Mouse (Mus musculus) hindbrain, embryonic 16.5 days (tissue): ENCODE results near the gene Fbxl16. TPM values are rescaled to one million over a fixed set of nuclear protein-coding genes. Genes with fewer than 3 reads are reported as not detected.

Experiments
- ATAC-seq: fragments of 200-750 bp; cut with Nextera tagmentation; 2 replicates; pipeline ENCODE4 v1.8.0; 2017; ENCODE audit warnings: moderate TSS enrichment, moderate library complexity
- H3K27ac ChIP-seq: fragments of 300-500 bp; sonication (generic); 2 replicates; pipeline ENCODE4 v1.5.1; 2014; ENCODE audit warnings: low read depth, mild to moderate bottlenecking, control low read depth, low read length, moderate library complexity
- H3K27me3 ChIP-seq: fragments of 300-500 bp; sonication (generic); replicated peaks from 2 replicates; pipeline ENCODE4 v1.6.1; 2014; ENCODE audit warnings: low read length; ENCODE audit not compliant: control insufficient read depth, insufficient read depth
- H3K36me3 ChIP-seq: fragments of 300-500 bp; sonication (generic); 2 replicates; pipeline ENCODE4 v1.6.1; 2014; ENCODE audit warnings: mild to moderate bottlenecking, low read length, moderate library complexity, mixed read lengths; ENCODE audit not compliant: control insufficient read depth, insufficient read depth
- H3K4me1 ChIP-seq: fragments of 300-500 bp; sonication (generic); 2 replicates; pipeline ENCODE4 v1.6.1; 2014; ENCODE audit warnings: low read depth, low read length; ENCODE audit not compliant: control insufficient read depth, insufficient read depth
- H3K4me2 ChIP-seq: fragments of 300-500 bp; sonication (generic); 2 replicates; pipeline ENCODE4 v1.6.1; 2014; ENCODE audit warnings: mild to moderate bottlenecking, low read length, control low read depth, moderate library complexity
- H3K4me3 ChIP-seq: fragments of 300-500 bp; sonication (generic); 2 replicates; pipeline ENCODE4 v1.5.1; 2014; ENCODE audit warnings: mild to moderate bottlenecking, low read length, control low read depth, moderate library complexity
- H3K9ac ChIP-seq: fragments of 300-500 bp; sonication (generic); 2 replicates; pipeline ENCODE4 v1.6.1; 2014; ENCODE audit warnings: low read depth, mild to moderate bottlenecking, control low read depth, low read length, moderate library complexity
- H3K9me3 ChIP-seq: fragments of 300-500 bp; sonication (generic); 2 replicates; pipeline ENCODE4 v1.6.1; 2014; ENCODE audit warnings: mild to moderate bottlenecking, low read length, moderate library complexity; ENCODE audit not compliant: control insufficient read depth
- WGBS: fragments of 180-500 bp; shearing (Covaris S2); extraction: QIAGEN DNeasy Blood & Tissue Kit; methylation state at CpG from one replicate; pipeline ENCODE4 v1.1.7; 2014; 5-methylcytosine and 5-hydroxymethylcytosine counted together
- polyA plus RNA-seq: library from polyadenylated mRNA; unstranded; fragments of >200 nt; fragmentation: Nextera tagmentation; extraction: Ambion mirVana; gene quantifications from 2 replicates; pipeline ENCODE4 v1.2.1, GENCODE M21; 2015

The Fbxl16 gene
- polyA plus RNA-seq, 1 experiment from 2014 or later, result 38.1 TPM

DNA sequence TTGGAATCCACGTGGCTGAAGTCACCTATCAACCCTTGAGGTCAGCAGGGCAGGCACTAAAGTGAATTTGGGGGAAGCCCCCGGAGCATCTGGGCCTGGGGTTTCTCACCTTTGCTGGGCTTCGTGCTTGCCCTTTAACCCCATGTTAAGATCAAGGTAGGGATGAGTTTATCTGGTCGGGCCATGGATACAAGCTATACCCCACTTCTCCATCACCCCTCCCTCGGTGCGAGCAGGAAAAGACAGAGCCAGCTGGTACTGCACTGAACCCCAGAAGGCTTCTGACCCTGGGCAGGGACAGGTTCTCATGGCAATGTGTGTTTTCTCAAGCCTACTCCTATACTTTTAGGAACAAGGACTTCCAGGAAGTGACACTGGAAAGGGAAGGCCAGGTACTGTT, 27.5 kb upstream of the Fbxl16 start:
- no peak for ATAC-seq
- Histone ChIP-seq H3K4me1 (peaks cover 24% of the 10 kb centered on the region), H3K4me3 (no peak overlapping the region), H3K36me3 (peaks cover 22% of the 10 kb centered on the region), H3K4me2 (no peak overlapping the region), H3K27me3 (no peaks in the 10 kb centered on the region), H3K9me3 (no peaks in the 10 kb centered on the region), H3K9ac (no peak overlapping the region), H3K27ac (no peak overlapping the region)
- 85% methylated on average over 6 of the region's 6 CpGs for WGBS

DNA sequence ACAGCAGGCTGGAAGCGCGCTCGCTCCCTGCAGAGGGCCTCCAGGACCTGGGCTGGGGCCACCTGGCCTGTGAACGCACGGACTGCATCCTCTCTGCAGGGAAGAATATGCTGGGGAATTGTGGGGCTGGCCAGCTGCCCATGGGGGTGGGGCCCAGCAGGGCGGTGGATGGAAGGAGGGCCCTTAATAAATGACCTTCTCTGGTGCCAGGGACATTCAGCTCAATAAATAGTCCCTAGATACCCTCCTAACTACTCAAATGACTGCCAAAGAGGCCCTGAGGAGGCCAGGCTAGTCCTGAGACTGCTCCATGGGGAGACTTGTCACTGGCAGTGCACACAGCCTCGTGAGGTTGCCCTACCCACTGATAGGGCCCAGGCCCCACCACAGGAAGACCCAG, 25.8 kb upstream of the Fbxl16 start:
- WGBS, result 54% methylated on average over 7 of the region's 7 CpGs

DNA sequence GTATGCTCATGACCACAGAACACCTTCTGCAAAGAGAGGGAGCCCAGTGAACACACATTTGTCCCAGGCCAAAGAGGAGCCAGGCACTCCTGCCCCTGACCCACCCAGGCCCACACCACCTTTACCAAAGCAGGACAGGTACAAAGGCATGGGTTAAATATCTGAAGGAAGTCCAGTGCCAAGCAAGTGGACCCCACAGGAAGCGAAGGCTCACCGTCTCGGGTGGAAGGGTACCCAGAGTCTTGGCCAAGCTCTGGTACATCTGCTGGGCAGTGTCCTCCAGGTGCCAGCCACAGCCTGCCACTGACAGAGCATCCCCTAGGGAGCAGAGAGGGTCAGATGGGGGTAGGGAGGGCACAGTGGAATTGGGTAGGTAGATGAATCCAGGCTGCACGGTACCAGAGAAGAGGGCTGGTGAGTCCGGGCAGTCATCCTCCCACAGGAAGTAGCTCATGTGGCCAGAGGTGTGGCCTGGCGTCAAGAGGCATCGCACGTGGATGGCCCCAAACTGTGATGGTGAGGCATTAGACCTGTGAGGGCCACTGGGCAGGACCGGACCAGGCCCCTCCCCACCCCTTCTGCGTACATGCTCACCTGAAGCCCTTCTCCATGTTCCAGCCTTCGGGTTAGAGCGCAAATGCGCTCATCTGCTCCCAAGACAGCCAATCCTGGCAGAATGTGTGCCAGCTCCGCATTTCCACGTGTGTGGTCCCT, 24.9 kb upstream of the Fbxl16 start:
- peaks cover 27% of the 10 kb centered on the region for H3K36me3 ChIP-seq
- ATAC-seq, result no peak

More for the DNA sequence above, 25.8 kb upstream of the Fbxl16 start:
- Histone ChIP-seq H3K4me3 (no peak overlapping the region), H3K4me2 (peak overlapping the region; percentile 87; the same call in 1 of the 2 replicates), H3K27me3 (no peaks in the 10 kb centered on the region), H3K36me3 (peaks cover 25% of the 10 kb centered on the region), H3K4me1 (peaks cover 24% of the 10 kb centered on the region), H3K9me3 (no peaks in the 10 kb centered on the region), H3K9ac (0 out of 2 replicates have a peak overlapping the region, but pooled peaks have one; percentile 39), H3K27ac (peak overlapping the region; percentile 45; the same call in 1 of the 2 replicates)
- no peak for ATAC-seq

DNA sequence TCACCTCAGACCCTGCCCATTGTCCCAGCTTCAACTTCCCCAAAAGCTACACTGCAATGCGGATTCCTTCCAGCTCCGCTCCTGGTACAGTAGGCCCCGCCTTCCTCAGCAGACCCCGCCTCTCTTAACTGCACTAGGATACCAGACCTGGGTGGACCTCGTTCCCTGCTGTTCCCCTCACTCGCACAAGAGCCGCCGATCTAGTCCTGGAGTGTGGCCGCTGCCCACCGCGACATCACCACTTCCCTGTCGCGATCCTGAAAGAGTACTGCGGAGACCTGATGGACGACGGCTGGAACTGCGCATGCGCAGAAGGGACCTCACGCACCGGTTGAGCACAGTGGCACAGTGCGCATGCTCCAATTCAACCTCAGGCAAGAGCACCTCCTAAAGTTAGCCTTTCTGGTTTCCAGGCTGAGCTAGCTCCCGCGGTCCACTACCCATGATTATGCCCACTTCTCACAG, 23.6 kb upstream of the Fbxl16 start, which contains the start of gene Haghl:
Haghl (minus strand) TSS at position 393 of the 465 bp plus-strand sequence.
- Histone ChIP-seq H3K27ac (peak within 1 kb of the TSS; percentile 93), H3K27me3 (no peaks in the 10 kb centered on the region), H3K4me3 (peak within 1 kb of the TSS; percentile 70), H3K4me2 (peak within 1 kb of the TSS; percentile 87), H3K9ac (peak within 1 kb of the TSS; percentile 80), H3K9me3 (no peaks in the 10 kb centered on the region), H3K36me3 (peaks cover 29% of the 10 kb centered on the region), H3K4me1 (peaks cover 25% of the 10 kb centered on the region)
- peak; percentile 86 for ATAC-seq
- WGBS, result 1% methylated on average over 23 of the region's 23 CpGs

More for the DNA sequence above, 24.9 kb upstream of the Fbxl16 start:
- WGBS, result 79% methylated on average over 15 of the region's 15 CpGs
- peaks cover 24% of the 10 kb centered on the region for H3K4me1 ChIP-seq
- peak overlapping the region; percentile 80 for H3K9ac ChIP-seq
- H3K4me3 ChIP-seq, result peak overlapping the region; percentile 70
- no peak overlapping the region; the same call in 1 of the 2 replicates for H3K27ac ChIP-seq
- H3K9me3 ChIP-seq, result no peaks in the 10 kb centered on the region
- peak overlapping the region; percentile 87 for H3K4me2 ChIP-seq
- H3K27me3 ChIP-seq, result no peaks in the 10 kb centered on the region

DNA sequence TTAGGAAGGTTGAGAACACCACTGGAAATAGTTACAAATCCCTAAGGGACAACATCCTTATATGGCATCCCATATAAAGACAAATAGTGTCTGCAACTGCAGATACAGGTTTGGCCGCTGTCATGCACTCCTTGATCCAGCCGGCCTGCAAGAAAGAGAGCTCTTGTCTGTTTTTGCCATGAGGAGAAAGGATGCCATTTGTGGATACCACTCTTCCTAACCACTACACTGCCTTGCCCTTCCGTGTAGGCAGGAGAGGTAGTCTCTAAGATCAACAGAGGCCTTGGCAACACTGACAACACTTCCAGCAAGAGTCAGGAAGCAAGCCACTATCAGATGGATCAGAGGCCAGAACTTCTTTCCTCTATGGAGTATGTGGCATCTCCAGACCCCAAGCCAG, 22.6 kb upstream of the Fbxl16 start, which contains the start of gene Ccdc78:
Ccdc78 (plus strand) TSS at position 301 of the 400 bp plus-strand sequence.
- WGBS, result 83% methylated on average over 3 of the region's 3 CpGs
- H3K4me3 ChIP-seq, result peak within 1 kb of the TSS; percentile 70

DNA sequence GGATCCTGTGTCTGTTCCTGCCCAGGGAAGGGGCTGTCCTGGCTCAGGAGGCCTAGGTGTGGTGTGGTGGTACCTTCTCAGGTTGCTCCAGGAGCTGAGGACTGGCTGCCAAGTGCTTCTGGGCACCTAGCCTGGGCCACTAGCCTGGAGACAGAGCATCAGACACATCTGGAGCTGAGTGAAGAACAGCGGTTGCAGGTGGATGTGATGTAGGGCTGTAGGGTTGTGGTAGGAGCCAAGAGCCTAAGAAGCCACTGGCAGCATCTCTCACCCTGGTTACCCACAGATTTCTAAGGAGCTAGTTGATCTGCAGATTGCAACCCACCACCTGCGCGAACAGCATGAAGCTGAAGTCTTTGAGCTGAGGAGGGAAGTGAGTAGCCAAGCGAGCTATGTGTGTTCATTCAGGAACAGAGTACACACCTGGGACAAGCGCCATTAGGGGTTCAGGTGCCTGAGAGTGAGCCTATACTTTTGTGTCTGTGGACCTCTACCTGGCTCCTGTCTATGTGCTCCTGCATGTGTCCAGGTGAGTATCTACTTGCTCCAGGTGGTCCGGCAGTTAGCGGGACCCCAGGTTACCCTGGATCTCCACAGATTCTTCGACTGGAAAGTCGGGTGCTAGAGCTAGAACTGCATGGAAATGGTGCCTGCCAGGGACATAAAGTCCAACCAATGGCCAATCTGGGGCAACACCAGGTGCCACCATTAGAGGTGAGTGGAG, 21.9 kb upstream of the Fbxl16 start:
- no peaks in the 10 kb centered on the region for H3K27me3 ChIP-seq
- no peak overlapping the region for H3K4me2 ChIP-seq
- no peaks in the 10 kb centered on the region for H3K9me3 ChIP-seq
- no peak overlapping the region for H3K4me3 ChIP-seq
- peaks cover 23% of the 10 kb centered on the region for H3K36me3 ChIP-seq
- H3K4me1 ChIP-seq, result peaks cover 38% of the 10 kb centered on the region
- no peak overlapping the region for H3K27ac ChIP-seq
- no peak overlapping the region for H3K9ac ChIP-seq
- 97% methylated on average over 9 of the region's 9 CpGs for WGBS
- no peak for ATAC-seq

More for the DNA sequence above, 22.6 kb upstream of the Fbxl16 start, which contains the start of gene Ccdc78:
- Histone ChIP-seq H3K9ac (peak within 1 kb of the TSS; percentile 80), H3K36me3 (peaks cover 23% of the 10 kb centered on the region), H3K27ac (peak within 1 kb of the TSS; percentile 93), H3K9me3 (no peaks in the 10 kb centered on the region), H3K4me2 (peak within 1 kb of the TSS; percentile 87), H3K4me1 (peaks cover 35% of the 10 kb centered on the region), H3K27me3 (no peaks in the 10 kb centered on the region)
- no peak for ATAC-seq

DNA sequence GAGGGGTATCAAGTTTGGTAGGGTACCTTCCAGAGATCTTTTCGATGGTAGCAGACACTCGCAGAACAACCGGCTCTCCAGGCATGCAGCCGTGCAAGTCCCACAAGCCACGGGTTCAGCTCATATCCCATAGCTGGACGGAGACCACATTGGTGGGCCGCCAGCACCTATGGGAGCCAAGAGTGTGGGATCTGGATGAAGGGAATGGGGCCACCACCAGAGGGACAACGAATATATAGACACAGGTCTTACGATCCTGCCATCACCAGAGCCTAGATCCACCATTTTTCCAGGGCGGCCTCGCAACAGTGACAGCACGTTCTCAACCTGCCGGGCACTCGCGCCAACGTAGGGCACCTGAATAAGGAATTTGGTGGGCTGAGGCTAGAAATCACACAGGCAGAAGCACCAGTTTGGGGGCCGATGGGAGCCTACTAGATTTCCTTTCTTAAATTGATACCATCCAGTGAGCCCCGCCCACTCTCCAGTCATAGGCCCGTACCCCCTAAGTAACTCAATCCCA, 17.5 kb upstream of the Fbxl16 start:
- H3K9me3 ChIP-seq, result no peaks in the 10 kb centered on the region
- peak overlapping the region; percentile 67 for H3K4me2 ChIP-seq
- ATAC-seq, result 0 out of 2 replicates have a peak, but pooled peaks have one; percentile 1
- peak overlapping the region; percentile 82 for H3K9ac ChIP-seq
- WGBS, result 30% methylated on average over 19 of the region's 19 CpGs
- peak overlapping the region; percentile 91 for H3K27ac ChIP-seq
- peak overlapping the region; percentile 73 for H3K4me3 ChIP-seq
- H3K27me3 ChIP-seq, result peaks cover 3% of the 10 kb centered on the region; the same call in 1 of the 2 replicates
- H3K36me3 ChIP-seq, result peaks cover 13% of the 10 kb centered on the region
- H3K4me1 ChIP-seq, result peaks cover 29% of the 10 kb centered on the region

DNA sequence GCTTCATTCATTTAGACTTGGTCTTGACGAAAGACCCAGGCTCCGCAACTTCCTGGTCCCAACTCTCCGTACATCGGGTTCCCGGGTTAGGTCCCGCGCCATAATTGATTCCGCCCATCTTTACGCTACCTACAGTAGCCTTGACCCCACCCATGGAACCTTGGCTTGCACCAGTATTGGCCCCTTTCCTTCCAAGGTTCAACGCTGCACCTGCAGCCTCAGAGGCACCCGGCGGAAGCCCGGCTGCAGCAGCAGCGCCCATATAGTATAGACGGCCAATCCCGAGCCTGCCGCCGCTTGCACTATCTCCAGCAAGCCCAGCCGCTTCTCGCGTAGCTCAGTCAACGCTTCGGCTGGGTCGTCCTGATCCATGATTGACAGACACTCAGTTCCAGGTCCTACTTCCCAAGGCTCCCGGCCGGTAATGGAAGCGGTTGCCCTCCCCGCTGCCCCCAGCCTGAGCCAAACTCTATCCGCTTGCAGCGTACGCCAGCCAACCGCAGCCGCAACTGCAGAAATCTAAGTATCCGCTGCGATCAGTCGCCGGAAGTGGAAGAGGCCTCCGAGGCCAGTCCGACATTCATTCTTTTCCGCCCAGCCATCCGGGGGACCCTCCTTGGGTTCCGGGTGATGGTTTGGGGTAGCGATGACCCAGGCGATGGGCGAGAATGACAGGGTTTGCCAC, 16.9 kb upstream of the Fbxl16 start:
- Histone ChIP-seq H3K36me3 (peaks cover 13% of the 10 kb centered on the region), H3K4me2 (peak overlapping the region; percentile 67), H3K9ac (peak overlapping the region; percentile 82), H3K27ac (peak overlapping the region; percentile 91), H3K4me3 (peak overlapping the region; percentile 73), H3K9me3 (no peaks in the 10 kb centered on the region), H3K4me1 (peaks cover 35% of the 10 kb centered on the region), H3K27me3 (peaks cover 3% of the 10 kb centered on the region; the same call in 1 of the 2 replicates)
- under 1% methylated on average over 45 of the region's 45 CpGs for WGBS
- peak; percentile 66 for ATAC-seq
